Mouse (Mus musculus) spleen, embryonic (tissue): ENCODE results near the gene Myl9.

ENCODE experiments used
- CTCF ChIA-PET: fragments of 350-600 bp; sonication (Branson Sonifier 250); formaldehyde crosslinking; loops from one replicate; lab custom pipeline; 2022; lab: Charles Lee

Myl9 gene

DNA sequence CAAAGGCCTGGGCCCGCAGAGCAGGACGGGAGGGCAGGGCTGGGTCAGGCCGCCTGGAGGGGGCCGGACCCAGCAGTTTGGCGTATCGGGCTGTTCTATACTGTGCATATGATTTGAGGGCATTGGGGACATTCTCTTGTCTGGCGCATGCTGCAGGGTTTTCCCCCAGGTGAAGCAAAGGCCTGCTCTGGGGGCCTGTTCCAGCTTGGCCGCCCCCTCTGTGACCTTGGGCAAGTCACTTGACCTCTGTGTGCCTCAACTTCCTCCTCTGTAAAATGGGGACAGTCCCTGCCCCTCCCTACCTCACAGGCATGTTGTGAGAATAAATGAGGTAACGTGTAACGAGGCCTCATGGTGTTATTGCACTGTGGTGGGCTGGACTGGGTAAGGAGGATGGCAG is 11.2 kb upstream of the Myl9 start:
- CTCF ChIA-PET = no interaction called here

GRCm38 (mm10) chr2:156764747-156765146 is 10.5 kb upstream of the Myl9 start:
- CTCF ChIA-PET = no interaction called here

- CTCF ChIA-PET = no interaction called here
These were observed 9.6 kb upstream of the Myl9 start for GRCm38 (mm10) chr2:156765593-156765992.

DNA sequence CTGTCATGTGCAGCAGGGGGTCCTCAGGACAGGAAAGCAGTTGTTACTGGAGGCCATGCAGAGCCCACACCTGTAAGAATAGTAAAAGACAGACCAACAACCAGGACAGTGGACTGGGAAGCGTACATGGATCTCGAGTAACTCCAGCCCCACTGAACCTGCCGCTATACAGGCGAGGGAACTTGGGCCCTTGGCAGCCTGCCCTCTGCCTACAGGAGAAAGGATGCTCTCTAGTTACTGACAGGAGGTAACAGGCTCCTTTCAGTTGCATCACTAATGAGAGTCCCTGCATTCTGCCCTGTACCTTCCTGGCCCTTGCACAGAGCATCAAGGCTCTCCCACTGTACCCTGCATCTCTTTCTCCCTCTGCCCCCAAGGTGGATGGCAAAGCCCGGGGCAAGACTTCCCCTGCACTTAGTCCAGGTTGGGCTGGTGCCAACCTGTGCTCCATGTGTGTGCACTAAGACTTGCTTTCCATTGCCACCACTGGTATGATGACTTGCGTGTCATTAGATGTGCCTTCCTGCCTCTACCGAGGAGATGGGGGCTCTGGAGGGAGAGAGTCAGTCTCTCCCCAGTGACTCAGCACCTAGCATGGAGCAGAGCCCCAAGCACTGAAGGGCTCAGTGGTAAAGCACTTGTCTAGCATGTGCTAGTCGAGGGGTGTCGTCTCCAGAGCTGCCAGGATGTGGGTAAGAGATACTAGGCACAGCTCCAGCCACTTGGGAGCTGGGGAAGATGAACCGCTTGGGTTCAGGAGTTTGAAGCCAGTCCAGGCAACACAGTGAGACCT is 8.8 kb upstream of the Myl9 start:
- CTCF ChIA-PET = no interaction called here

DNA sequence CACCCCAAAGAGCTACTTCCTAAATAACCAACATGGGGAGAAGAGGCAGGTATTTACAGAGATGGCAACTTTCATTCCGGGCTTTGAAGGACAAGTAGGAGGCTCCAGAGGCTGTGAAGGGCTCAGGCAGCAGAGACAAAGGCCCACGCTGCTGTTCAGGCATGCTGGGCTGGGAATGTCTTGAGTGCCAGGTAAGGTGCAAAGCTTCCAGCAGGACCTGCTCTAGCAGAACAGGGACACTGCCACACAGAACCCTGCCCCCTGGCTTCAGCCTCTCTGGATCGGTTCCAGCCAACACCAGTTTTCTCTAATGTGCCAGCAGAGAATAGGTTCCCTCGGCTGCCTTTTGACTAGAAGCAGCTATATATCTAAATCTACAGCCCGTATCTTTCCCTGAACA is 8.1 kb upstream of the Myl9 start:
- CTCF ChIA-PET = no interaction called here

- CTCF ChIA-PET = no interaction called here
These were observed 5.9 kb upstream of the Myl9 start for GRCm38 (mm10) chr2:156769274-156769673.

DNA sequence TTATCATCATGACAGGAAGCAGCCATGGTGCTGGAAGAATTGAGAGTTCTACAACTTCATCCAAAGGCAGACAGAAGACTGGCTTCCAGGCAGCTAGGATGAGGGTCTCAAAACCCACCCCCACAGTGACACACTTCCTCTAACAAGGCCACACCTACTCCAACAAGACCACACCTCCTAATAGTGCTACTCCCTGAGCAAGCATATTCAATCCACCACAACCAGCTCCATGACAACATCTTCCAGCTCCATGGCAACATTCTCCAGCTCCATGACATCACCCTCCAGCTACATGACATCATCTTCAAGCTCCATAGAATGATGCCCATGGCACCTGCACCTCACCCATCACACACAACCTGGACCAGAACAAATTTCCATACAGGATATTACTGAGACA is 1.8 kb upstream of the Myl9 start:
- CTCF ChIA-PET = interaction anchor here (0.5 kb wide), 1 partner anchor 204 kb away, joined by 4 read pairs; no protein-coding TSS in a partner anchor

DNA sequence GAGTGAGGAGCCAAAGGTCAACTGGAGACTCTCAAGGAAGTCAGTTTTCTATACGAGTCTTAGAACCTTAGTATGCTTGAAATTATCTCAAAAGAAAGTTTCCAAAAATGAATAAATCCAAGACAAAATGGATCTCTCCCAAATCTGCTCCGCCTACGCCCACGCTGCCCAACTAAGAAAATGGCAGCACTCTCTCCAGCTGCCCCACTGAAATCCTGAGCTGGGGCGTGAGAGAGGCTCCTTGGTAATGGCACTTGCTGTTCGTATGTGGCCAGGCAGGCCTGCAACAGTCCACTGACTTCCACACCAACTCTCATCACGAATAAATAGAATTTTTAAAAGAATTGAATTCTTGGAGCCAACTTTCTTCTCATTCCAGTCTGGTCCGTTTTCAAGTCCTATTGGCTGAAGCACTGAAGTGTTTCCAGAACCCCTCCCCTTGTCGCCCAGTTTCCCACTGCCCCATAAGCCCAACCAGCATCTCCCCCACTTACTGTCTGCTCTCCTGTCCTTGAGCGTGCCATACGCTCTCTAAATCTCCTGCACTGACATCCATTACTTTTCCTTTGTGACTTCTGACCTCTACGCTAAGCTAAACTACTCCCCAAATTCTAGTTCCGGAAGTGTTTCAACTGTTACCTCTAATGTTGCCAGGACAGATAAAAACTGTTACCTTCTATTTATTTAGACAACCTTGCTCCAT is 1.0 kb upstream of the Myl9 start:
- CTCF ChIA-PET = no interaction called here

DNA sequence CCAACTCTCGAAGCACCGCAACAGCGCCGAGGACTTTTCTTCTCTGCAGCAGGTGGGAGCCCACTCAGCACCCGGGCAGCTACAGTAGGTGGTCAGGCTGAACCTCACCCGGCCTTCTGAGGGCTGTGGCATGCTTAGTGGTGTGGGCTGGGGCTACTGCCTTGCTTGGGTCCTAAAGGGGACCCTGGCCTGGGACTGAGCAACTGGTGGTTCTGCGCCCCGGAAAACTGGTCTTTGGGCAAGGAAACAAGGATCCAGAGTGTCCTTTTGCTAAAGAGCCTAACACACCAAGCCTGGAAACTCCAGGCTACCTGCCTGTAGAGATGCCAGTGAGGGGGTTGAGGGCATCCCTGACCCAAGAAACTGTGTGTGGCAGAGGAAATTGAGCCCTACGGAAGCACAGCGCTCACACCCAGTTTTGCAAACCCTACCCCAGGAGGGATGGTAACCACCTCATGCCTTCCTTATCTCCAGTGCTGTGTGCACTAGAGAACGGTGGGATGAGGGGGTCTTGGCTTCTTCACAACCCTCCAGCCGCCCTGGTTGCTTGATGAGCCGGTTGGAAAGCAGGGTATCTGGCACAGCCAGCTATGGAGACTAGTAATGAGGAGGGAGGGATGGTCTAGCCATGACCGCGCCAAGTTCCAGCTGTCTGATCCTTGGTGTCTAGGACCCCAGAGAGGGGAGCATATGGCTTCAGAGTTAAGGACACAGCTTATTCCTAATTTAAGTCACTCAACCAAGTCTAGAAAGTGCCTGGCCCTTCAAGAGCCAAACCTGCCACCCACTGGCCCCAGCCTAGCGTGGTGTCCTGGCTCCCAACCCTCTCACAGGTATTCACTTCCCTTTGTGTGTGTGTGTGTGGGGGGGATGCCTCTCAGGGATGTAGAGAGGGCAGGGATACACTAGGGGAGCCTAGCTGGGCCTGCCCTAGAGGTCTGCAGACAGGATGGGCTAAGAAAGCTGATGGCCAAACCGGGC is 525 bp downstream of the Myl9 start:
- CTCF ChIA-PET = interaction anchor here (0.5 kb wide), 1 partner anchor 16 kb away, joined by 3 read pairs; no protein-coding TSS in a partner anchor

- CTCF ChIA-PET = no interaction called here
These were observed 1.7 kb downstream of the Myl9 start for GRCm38 (mm10) chr2:156776907-156777306.

GRCm38 (mm10) chr2:156777326-156778004 is 2.2 kb downstream of the Myl9 start:
- CTCF ChIA-PET = no interaction called here

- CTCF ChIA-PET = no interaction called here
These were observed 3.4 kb downstream of the Myl9 start for GRCm38 (mm10) chr2:156778571-156778970.

DNA sequence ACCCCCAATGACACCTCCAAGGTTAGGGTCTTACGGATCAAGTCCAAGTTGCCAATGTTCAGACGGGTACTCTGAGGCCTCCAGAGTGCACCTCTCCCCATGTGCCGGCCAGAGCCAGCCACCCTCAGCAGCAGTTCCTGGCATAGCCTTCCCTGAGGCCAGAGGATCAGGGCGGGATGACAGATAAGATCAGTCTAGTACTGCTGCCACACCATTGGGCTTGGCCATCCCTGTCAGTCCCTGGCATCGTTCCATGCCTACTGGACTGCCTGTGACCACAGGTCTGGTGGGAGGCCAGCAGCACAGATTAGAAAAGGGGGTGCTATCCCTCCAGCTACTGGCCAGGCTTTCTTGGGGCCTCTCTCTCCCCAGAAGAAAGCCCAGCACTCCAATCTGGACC is 3.8 kb downstream of the Myl9 start:
- CTCF ChIA-PET = no interaction called here

GRCm38 (mm10) chr2:156779488-156779887 is 4.3 kb downstream of the Myl9 start:
- CTCF ChIA-PET = no interaction called here

GRCm38 (mm10) chr2:156780129-156780528 is 4.9 kb downstream of the Myl9 start:
- CTCF ChIA-PET = no interaction called here

DNA sequence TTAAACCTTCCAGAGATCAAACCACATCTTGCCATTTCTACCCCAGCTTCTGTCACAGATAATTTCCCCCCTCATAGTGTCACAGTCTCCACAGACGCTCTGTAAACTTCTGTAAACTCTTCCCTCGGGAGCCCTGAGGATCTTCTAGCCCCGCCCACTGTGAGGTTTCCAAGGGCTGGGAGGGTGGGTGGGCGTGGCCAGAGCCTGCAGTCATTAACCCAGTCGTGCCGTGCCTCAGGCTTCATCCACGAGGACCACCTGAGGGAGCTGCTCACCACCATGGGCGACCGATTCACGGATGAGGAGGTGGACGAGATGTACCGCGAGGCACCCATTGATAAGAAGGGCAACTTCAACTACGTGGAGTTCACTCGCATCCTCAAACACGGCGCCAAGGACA is 5.5 kb downstream of the Myl9 start:
- CTCF ChIA-PET = no interaction called here

DNA sequence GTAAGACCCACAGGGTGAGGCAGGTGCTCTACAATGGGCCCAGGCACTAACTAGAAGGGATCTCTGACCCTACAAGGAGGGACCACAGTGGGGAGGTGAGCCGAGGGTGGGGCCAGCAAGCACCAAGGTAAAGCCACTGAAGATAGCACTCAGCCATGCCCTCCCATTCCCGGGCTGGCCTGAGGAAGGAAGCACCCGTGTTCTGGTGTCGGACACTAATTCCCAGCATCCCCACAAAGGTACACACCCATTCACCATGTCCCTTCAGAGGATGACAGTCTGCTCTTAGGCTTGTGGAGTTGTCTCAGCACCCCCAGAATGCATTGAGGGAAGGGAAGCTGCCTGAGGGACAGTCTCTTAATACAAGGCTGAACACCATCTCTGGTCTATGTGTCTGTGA is 6.1 kb downstream of the Myl9 start:
- CTCF ChIA-PET = no interaction called here

- CTCF ChIA-PET = no interaction called here
These were observed 6.7 kb downstream of the Myl9 start for GRCm38 (mm10) chr2:156781836-156782480.

GRCm38 (mm10) chr2:156782481-156783348 is 7.5 kb downstream of the Myl9 start:
- CTCF ChIA-PET = no interaction called here

DNA sequence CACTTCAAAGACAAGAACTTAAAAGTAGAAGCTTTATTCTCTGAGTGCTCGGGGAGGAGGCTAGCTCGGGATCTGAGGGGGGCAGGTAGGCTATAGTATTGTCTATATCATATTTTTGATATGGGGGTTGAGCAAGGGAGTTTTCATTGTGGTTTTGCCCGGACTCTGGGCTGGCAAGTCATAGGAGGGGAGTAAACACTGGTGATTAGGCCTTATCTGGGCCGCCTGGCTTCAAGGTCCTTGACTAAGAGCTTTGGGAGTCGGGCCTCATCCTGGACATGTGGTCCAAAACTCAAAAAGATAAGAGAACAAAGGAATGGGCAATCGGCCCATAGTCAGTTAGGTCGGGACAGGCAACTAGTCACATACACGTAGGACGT is 8.1 kb downstream of the Myl9 start:
- CTCF ChIA-PET = no interaction called here
